Mouse (Mus musculus): ENCODE results near the gene Wfikkn2.

Wfikkn2 gene

DNA sequence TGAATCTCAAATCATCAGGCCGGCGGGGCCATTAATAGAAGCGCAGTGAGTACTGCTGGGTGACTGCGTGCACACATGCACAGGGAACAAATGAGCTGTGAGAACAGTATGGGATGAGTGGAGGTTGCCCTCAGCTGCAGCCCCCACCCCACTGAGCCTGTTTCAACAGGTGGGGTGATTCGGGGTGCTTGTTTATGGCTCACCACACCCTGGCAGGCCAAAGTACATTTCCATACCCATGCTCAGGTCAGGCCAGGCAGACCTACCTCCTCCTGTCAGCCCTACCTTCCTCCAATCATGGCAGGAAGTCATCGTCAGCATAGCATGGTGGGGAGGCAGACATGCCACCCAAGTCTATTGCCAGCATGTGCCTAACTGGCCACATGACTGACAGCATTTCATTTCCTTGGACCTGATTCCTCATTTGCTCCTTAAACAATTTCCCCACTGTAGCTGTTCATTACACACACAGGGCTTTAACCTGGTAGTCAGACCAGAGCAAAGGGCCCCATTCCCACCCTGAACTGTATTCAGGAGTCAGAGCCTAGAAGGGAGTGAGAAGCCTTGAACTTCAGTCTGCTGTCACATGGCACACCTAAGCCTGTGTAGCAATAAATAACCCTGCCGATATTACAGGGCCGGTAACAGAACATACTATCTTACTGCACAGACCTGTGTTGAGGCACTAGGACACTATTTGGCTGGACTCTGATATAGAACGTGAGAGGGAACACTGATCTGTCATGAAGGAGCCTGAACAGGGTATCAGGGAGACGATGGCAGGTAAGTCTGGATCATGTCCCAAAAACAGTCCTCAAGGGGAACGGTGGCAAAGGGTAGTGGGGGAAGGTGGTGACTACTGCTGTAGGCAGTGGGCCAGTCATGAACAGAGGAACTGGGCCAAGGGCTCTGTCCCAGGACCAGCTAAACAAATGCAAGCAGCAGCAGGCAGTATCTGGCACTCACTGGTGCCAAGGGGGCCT is 35.7 kb upstream of the Wfikkn2 start, which contains the start of gene Gm21885:
Gene Gm21885, plus strand, starts transcription at position 675 of the 983 bp plus-strand sequence.
- Histone ChIP-seq H3K4me3 (replicated peaks; ENCODE audit: low read length) (no peak within 1 kb of the TSS), H3K27me3 (ENCODE audit: insufficient read depth, low read length) (0 out of 2 replicates have a peak, but pooled peaks cover 2% of the 10 kb centered on the region), H3K9me3 (ENCODE audit: low read length) (no peaks in the 10 kb centered on the region), H3K36me3 (ENCODE audit: insufficient read depth, low read length) (peaks cover 47% of the 10 kb centered on the region), H3K4me1 (replicated peaks; ENCODE audit: low read depth, low read length) (peaks cover 20% of the 10 kb centered on the region)
- TF ChIP-seq NANOG (IDR thresholded peaks at IDR 0.05; ENCODE audit: borderline replicate concordance, low read length) (no peak), POU5F1 (IDR thresholded peaks at IDR 0.05; ENCODE audit: borderline replicate concordance, low read length) (no peak), CTCF (conservative IDR thresholded peaks at IDR 0.05; ENCODE audit: low read length) (no peak)

DNA sequence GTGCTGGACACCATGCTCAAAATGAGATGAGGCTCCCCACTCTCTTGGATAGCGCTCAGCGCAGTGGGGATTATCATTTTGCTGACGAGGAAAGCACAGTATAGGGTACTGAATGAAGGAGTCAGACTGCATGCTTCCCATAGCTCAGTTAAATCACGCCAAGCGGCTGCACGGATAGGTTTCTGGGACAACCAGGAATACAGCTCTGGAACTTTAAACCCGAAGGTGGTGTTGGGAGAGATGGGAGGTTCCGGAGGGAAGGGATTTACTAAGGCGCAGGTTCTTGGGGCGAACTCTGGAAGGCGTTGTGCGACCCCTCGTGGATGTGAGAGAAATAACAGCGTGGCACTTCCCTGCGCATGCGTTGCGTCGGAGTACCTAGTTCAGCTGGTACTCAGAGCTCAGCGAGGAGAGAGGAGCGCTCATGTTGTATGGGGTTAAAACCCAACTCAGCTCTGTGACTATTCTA is 31.1 kb upstream of the Wfikkn2 start:
- peaks cover 13% of the 10 kb centered on the region for H3K9me3 ChIP-seq (ENCODE audit: low read length)
- TF ChIP-seq NANOG (IDR thresholded peaks at IDR 0.05; ENCODE audit: borderline replicate concordance, low read length) = no peak
- TF ChIP-seq CTCF (conservative IDR thresholded peaks at IDR 0.05; ENCODE audit: low read length) = peak; percentile 89
- H3K36me3 ChIP-seq (ENCODE audit: insufficient read depth, low read length) = peaks cover 8% of the 10 kb centered on the region
- H3K27me3 ChIP-seq (ENCODE audit: insufficient read depth, low read length) = 0 out of 2 replicates have a peak, but pooled peaks cover 2% of the 10 kb centered on the region
- 0 out of 2 replicates have a peak overlapping the region, but pooled peaks have one; percentile 11 for H3K4me3 ChIP-seq (replicated peaks; ENCODE audit: low read length)
- H3K4me1 ChIP-seq (replicated peaks; ENCODE audit: low read depth, low read length) = peaks cover 32% of the 10 kb centered on the region

DNA sequence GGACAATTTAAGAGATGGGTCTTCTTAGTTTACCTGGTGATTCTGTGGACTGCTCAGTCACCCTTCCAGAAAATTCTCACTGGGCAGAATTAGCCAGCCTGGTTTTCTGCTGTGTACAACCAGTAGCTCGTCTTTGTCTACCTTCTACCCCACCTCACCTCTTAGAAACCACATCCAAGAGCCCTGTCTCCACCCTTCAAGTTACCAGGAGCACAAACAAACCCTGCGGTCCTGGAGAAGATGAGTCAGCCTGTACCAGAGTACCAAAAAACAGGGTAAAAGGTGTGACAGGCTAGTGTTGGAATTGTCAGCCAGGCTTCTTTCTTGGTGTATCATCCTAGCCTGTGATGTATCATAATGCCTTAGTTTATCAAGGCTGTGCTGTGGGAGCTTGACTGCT is 29.9 kb upstream of the Wfikkn2 start:
- H3K4me1 ChIP-seq (replicated peaks; ENCODE audit: low read depth, low read length) = peaks cover 26% of the 10 kb centered on the region
- H3K27me3 ChIP-seq (ENCODE audit: insufficient read depth, low read length) = 0 out of 2 replicates have a peak, but pooled peaks cover 2% of the 10 kb centered on the region
- no peaks in the 10 kb centered on the region for H3K36me3 ChIP-seq (ENCODE audit: insufficient read depth, low read length)
- TF ChIP-seq CTCF (conservative IDR thresholded peaks at IDR 0.05; ENCODE audit: low read length) = no peak
- TF ChIP-seq POU5F1 (IDR thresholded peaks at IDR 0.05; ENCODE audit: borderline replicate concordance, low read length) = no peak
- no peak for TF ChIP-seq NANOG (IDR thresholded peaks at IDR 0.05; ENCODE audit: borderline replicate concordance, low read length)
- peaks cover 13% of the 10 kb centered on the region for H3K9me3 ChIP-seq (ENCODE audit: low read length)
- no peak overlapping the region for H3K4me3 ChIP-seq (replicated peaks; ENCODE audit: low read length)

DNA sequence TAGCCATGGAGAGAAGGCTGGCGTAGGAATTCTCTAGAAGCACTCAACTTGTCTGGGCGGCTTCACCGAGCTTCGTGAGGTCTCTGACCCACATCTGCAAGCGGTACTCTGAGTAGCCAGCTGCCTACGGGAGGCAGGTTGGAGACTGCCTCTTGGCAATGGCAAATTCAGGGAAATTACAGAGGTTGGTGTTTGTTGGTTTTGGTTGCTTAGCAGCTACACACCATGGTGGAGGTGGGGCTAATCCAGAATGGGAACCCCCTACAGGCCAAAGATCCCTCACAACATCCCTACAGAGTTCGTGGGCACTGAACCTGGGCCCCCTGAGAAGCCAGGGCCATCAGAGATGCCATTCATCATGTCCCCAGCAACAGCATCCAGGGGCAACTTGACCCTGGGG is 29.4 kb upstream of the Wfikkn2 start:
- Histone ChIP-seq H3K27me3 (ENCODE audit: insufficient read depth, low read length) (0 out of 2 replicates have a peak, but pooled peaks cover 2% of the 10 kb centered on the region), H3K36me3 (ENCODE audit: insufficient read depth, low read length) (no peaks in the 10 kb centered on the region), H3K9me3 (ENCODE audit: low read length) (peaks cover 13% of the 10 kb centered on the region), H3K4me1 (replicated peaks; ENCODE audit: low read depth, low read length) (peaks cover 24% of the 10 kb centered on the region), H3K4me3 (replicated peaks; ENCODE audit: low read length) (no peak overlapping the region)
- no peak for TF ChIP-seq NANOG (IDR thresholded peaks at IDR 0.05; ENCODE audit: borderline replicate concordance, low read length)
- TF ChIP-seq POU5F1 (IDR thresholded peaks at IDR 0.05; ENCODE audit: borderline replicate concordance, low read length) = no peak
- no peak for TF ChIP-seq CTCF (conservative IDR thresholded peaks at IDR 0.05; ENCODE audit: low read length)

DNA sequence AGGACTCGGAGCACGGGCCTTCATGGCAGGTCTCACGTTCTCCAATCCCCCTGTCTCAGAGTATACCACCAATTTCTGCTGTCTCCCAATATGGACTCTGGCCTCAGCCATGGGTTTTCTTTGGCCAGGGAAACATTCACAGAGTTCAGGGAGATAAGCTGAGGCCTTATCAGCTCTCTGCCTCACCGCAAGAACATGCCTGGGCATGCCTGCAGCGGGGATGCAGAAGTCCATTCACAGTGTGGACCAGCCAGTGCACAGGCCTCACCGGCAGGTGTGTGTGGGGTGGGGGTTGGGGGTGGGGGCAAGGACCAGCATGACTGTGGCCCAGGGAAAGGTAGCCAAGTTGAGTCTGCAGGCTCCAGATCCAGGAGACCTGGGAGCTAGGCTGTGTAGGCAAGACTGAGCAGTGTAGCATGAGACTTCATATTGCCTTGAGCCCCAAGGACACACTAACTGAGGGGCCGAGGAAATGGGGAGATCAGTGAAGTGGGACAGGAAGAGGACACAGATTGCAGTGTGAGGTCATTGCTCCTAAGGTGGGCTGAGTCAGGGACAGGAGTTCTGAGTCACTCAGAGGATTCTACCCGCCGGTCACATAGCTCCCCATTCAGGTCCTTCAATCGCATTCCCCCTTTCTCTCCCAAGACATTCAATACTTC is 28.5 kb upstream of the Wfikkn2 start:
- TF ChIP-seq NANOG (IDR thresholded peaks at IDR 0.05; ENCODE audit: borderline replicate concordance, low read length) = no peak
- TF ChIP-seq CTCF (conservative IDR thresholded peaks at IDR 0.05; ENCODE audit: low read length) = no peak
- no peak for TF ChIP-seq POU5F1 (IDR thresholded peaks at IDR 0.05; ENCODE audit: borderline replicate concordance, low read length)
- Histone ChIP-seq H3K27me3 (ENCODE audit: insufficient read depth, low read length) (0 out of 2 replicates have a peak, but pooled peaks cover 2% of the 10 kb centered on the region), H3K4me1 (replicated peaks; ENCODE audit: low read depth, low read length) (peaks cover 32% of the 10 kb centered on the region), H3K36me3 (ENCODE audit: insufficient read depth, low read length) (no peaks in the 10 kb centered on the region), H3K9me3 (ENCODE audit: low read length) (peaks cover 13% of the 10 kb centered on the region), H3K4me3 (replicated peaks; ENCODE audit: low read length) (no peak overlapping the region)

DNA sequence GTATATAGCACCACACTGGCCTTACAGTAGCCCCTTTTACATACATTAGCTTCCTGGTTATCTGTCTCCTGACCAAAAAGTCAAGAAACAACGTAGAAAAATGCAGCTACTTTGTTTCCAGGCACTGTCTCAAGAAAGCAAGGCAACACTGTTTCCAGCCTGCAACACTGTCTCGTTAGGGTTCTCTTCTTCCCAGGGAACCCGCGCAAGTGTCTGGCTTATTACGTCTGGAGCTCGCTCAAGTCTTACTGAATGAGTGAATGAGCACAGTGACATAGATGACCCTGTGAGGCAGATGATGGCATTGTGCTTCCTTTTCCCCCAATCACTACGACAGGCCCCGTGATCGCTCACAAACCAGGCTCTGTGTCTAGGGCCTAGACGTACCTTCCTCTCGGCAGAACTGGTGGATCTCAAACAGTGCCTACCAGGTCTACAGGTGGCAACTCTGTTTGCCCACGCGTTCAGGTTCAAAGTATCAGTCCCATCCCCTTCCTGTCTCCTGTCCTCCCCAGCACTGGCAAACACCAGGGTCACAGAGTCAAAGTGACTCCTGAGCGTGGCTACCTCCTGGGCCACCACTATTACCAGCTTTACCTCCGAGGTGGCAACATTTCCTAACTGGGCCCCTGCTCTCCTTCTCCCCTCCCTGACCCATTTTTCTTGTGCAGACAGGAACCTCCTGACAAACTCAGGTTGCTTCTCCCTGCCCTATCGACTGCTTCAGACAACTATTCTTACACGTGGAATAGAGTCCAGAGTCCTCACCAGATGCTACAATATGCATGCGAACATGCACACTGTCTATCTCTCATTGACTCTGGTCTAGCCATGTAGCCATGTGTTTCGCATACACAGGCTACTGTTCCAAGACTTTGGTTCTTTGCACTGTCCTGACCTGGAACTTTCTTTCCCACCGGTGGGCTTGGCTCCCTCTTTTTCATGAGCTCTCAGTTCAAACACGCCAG is 27.4 kb upstream of the Wfikkn2 start:
- H3K27me3 ChIP-seq (ENCODE audit: insufficient read depth, low read length) = 0 out of 2 replicates have a peak, but pooled peaks cover 2% of the 10 kb centered on the region
- H3K36me3 ChIP-seq (ENCODE audit: insufficient read depth, low read length) = no peaks in the 10 kb centered on the region
- no peak overlapping the region for H3K4me3 ChIP-seq (replicated peaks; ENCODE audit: low read length)
- TF ChIP-seq NANOG (IDR thresholded peaks at IDR 0.05; ENCODE audit: borderline replicate concordance, low read length) = no peak
- TF ChIP-seq CTCF (conservative IDR thresholded peaks at IDR 0.05; ENCODE audit: low read length) = no peak
- TF ChIP-seq POU5F1 (IDR thresholded peaks at IDR 0.05; ENCODE audit: borderline replicate concordance, low read length) = no peak
- H3K9me3 ChIP-seq (ENCODE audit: low read length) = peaks cover 13% of the 10 kb centered on the region
- H3K4me1 ChIP-seq (replicated peaks; ENCODE audit: low read depth, low read length) = peaks cover 33% of the 10 kb centered on the region

DNA sequence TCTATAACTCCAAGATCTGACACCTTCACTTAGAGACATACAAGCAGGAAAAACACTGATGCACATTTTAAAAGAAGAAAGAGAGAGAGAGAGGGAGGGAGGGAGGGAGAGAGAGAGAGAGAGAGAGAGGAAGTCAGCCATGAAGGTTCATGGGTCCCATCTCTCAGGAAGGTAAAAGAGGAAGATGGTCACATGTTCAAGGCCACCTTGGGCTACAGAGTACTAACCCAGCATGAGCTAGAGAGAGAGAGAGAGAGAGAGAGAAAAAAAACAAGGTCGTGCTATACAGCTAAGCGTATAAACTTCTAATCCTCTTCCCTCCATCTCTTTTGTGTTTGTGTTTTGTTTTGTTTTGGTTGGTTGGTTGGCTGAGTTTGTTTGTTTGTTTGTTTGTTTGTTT is 25.2 kb upstream of the Wfikkn2 start:
- H3K36me3 ChIP-seq (ENCODE audit: insufficient read depth, low read length) = no peaks in the 10 kb centered on the region
- peaks cover 31% of the 10 kb centered on the region for H3K4me1 ChIP-seq (replicated peaks; ENCODE audit: low read depth, low read length)
- no peaks in the 10 kb centered on the region for H3K27me3 ChIP-seq (ENCODE audit: insufficient read depth, low read length)
- no peak overlapping the region for H3K4me3 ChIP-seq (replicated peaks; ENCODE audit: low read length)
- peaks cover 13% of the 10 kb centered on the region for H3K9me3 ChIP-seq (ENCODE audit: low read length)
- no peak for TF ChIP-seq POU5F1 (IDR thresholded peaks at IDR 0.05; ENCODE audit: borderline replicate concordance, low read length)
- TF ChIP-seq NANOG (IDR thresholded peaks at IDR 0.05; ENCODE audit: borderline replicate concordance, low read length) = no peak
- TF ChIP-seq CTCF (conservative IDR thresholded peaks at IDR 0.05; ENCODE audit: low read length) = no peak

Data from E14TG2a.4 (cell line).